15 mouse cellular contexts compared by ENCODE assay signal in genomic region chr12:4390721-4391120, GRCm38 (mm10).
"Had no signal": no experiment of that assay in that cellular context is flagged by ENCODE, and none has a peak within 500 bp of the region (broad histone marks: within the 10 kb centered on the region; RNA-seq: fewer than 3 reads in every experiment).

No protein-coding gene starts in this region.

- ATAC-seq: liver, postnatal 0 days; midbrain, embryonic 16.5 days had no signal

- DNase-seq: kidney, postnatal 10 days; kidney, postnatal 4 days; liver, embryonic 13.5 days; liver, postnatal 0 days; lung, postnatal 14 days; right cerebral cortex, postnatal 14 days; thymus, postnatal 36 days had no signal

- H3K27ac ChIP-seq: left cerebral cortex, adult 2 months; limb, embryonic 15.5 days; liver, embryonic 13.5 days; macrophage; neural tube, embryonic 13.5 days; stomach, embryonic 15.5 days had no signal

- H3K4me2 ChIP-seq: limb, embryonic 15.5 days; liver, embryonic 13.5 days; midbrain, embryonic 11.5 days; neural tube, embryonic 13.5 days; stomach, embryonic 15.5 days had no signal

- H3K9me3 ChIP-seq: limb, embryonic 15.5 days; liver, embryonic 13.5 days; megakaryocyte, embryonic 14.5 days; neural tube, embryonic 13.5 days; stomach, embryonic 15.5 days had no signal

- H3K9ac ChIP-seq: limb, embryonic 15.5 days; liver, embryonic 13.5 days; liver, postnatal 0 days; neural tube, embryonic 13.5 days; stomach, embryonic 15.5 days had no signal

- H3K36me3 ChIP-seq: limb, embryonic 15.5 days; liver, embryonic 13.5 days; neural tube, embryonic 13.5 days; stomach, embryonic 15.5 days had no signal

- H3K4me1 ChIP-seq: liver, embryonic 13.5 days; stomach, embryonic 15.5 days had no signal

- H3K27me3 ChIP-seq: limb, embryonic 15.5 days; liver, embryonic 13.5 days; megakaryocyte, embryonic 14.5 days; neural tube, embryonic 13.5 days; stomach, embryonic 15.5 days had no signal

- H3K4me3 ChIP-seq: left cerebral cortex, adult 2 months; limb, embryonic 15.5 days; liver, embryonic 13.5 days; megakaryocyte, embryonic 14.5 days; neural tube, embryonic 13.5 days; stomach, embryonic 15.5 days had no signal
